Mouse (Mus musculus): ENCODE data around the gene Nid1.

The Nid1 gene

DNA sequence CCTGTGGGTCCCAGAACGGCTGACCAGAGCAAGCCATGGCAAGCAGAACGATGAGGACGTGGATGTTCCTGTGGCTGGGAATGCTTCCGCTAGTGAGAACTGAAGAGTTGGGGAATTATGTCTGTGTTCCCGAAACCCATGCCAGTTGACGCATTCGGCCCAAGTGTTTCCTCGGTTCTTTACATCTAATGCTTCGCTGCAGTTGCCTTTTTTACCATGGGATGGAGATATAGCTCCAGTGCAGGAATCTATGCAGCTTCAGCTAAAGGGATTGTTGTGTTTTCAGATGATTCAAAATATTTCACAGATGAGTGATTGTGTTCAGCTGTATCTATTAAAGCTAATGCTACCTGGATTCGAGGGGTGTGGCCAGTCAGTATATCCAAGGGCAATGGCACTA is 105.7 kb downstream of the Nid1 start:
- peak; percentile 36 to 50 for DNase-seq (ENCODE audit: low spot score in 2 of 2)

- peak; percentile 81 to 92 for DNase-seq (ENCODE audit: low spot score in 2 of 2)
Observed at GRCm38 (mm10) chr13:13546792-13547191, 109.4 kb downstream of the Nid1 start.

DNA sequence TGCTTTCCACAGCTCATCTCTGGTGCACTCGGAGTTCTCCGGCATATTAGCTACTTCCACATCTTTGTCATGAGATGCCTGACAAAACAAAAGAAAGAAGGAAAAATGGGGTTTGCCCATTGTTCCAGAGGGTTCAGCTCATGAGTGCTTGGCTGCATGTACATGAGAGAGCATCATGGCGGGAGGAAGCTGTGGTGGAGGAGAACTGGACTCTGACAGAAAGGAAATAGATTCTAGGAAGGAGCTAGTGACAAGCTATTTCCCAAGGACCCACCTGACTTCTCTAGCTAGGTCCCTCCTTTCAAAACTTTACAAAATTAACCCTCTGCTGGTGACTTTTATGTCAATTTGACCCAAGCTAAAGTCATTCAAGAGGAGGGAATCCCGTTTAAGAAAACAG is 110.5 kb downstream of the Nid1 start:
- DNase-seq (ENCODE audit: low spot score in 2 of 2) = no peak

DNA sequence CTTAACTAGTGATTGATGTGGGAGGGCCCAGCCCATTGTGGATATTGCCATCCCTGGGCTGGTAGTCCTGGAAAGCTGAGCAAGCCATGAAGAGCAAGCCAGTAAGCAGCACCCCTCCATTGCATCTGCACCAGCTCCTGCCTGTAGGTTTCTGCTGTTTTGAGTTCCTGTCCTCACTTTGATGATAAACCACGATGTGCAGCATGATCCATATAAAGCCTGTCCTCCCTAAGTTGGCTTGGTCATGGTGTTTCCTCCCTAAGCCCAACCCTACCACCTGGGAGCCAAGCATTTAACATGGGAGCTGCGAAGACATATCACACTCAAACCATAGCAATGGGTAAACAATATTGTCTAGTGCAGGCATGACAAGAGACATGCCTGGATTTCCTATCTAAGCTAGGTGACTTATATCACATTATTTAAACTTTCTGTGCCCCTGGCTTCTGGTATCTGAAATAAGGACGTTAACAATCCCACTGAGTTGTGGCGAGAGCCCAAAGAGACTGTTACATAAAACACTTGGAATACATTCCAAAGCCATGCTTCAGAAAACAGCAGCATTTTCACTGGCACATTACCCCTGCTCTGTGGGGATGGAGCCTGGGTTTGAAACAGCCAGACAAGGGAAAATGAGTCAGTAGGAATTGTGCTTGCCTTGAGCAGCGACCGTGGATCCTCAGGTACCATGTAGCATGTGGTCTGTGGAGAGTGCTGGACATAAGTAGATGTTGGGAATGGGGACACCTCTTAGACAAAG is 111.3 kb downstream of the Nid1 start:
- DNase-seq (ENCODE audit: low spot score in 2 of 2) = no peak

GRCm38 (mm10) chr13:13549687-13550660 is 112.6 kb downstream of the Nid1 start:
- no peak for DNase-seq (ENCODE audit: low spot score in 2 of 2)

GRCm38 (mm10) chr13:13552020-13552419 is 114.7 kb downstream of the Nid1 start:
- DNase-seq (ENCODE audit: low spot score in 2 of 2) = no peak

- no peak for DNase-seq (ENCODE audit: low spot score in 2 of 2)
Observed at GRCm38 (mm10) chr13:13553660-13554059, 116.3 kb downstream of the Nid1 start.

DNA sequence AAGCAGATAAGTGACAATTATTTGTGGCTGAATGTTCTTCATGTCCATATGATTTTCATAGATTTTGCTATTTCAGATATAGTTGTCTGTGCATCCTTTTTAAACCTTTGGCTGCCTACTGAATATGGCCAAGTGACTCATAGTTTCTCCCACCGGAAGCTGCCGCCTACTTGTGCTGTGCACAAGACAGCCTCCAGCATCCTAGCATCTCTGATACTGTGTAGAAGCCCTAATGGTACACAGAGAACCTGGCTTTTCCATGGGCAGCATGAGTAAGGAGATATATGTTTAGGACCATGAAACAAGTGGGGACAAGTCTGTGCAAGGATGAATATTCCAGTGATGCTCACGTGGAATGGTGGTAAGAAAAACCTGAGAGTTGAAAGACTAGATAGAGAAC is 117.8 kb downstream of the Nid1 start:
- DNase-seq (ENCODE audit: low spot score in 2 of 2) = no peak

DNA sequence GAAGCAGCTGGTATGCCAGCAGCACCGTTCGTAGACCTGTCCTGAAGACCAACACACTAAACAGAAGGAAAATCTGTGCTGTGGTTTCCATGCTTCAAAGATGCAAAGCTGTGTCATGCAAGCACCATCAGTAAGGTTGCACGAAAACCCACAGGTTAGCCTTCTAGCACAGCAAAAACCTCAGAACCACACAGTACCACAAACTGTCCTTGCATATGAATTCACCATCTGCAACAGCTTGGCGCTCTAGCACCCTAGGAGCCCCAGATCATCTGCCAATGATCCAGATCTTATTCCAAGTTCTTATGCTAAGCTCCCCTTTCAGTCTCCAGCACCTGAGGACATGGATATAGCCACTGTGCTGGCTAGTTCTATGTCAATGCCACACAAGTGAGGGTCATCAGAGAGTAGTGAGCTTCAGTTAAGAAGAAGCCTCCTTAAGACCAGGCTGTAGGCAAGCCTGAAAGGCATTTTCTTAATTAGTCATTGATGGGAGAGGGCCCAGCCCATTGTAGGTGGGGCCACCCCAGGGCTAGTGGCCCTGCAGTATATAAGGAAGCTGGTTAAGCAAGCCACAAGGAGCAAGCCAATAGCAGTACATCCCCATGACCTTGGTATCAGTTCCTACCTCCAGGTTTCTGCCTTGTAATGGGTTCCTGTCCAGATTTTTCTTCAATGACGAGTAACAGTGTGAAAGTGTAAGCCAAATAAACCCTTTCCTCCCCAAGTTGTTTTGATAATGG is 119.8 kb downstream of the Nid1 start:
- no peak for DNase-seq (ENCODE audit: low spot score in 2 of 2)

DNA sequence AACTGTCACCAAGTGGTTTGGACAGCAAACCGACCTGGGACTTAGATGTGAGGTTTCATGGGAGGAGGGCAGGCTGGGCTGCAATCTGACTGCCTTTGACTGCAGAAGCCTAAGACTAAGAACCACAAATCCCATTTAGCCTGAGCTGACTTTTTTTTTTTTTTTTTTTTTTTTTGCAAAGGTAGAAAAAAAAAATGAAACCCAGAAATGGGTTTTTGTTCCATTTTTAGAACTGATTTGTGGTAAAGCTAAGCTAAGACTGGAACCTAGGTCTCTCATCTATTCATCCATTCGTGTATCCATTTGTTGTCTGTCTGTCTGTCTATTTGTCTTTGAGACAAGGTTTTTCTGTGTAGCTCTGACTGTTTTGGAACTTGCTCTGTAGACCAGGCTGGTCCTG is 120.9 kb downstream of the Nid1 start:
- DNase-seq (ENCODE audit: low spot score in 2 of 2) = no peak

- no peak for DNase-seq (ENCODE audit: low spot score in 2 of 2)
Observed at GRCm38 (mm10) chr13:13558900-13559299, 121.5 kb downstream of the Nid1 start.

Measured in right cerebral cortex, postnatal 10 days (tissue).